Mouse (Mus musculus): ENCODE results near the gene Rnf126.

GRCm38 (mm10) chr10:79732500-79732899 is 34.3 kb downstream of the Rnf126 start:
- no peak for TF ChIP-seq TAL1 (IDR thresholded peaks at IDR 0.05; ENCODE audit: low read length)
- no peak for TF ChIP-seq GATA1 (IDR thresholded peaks at IDR 0.05; ENCODE audit: low read length)

Measured in erythroblast, embryonic 14.5 days (primary cell).